Mouse (Mus musculus): Measurements from ENCODE around the gene Fdxr. TPM values are rescaled to one million over a fixed set of nuclear protein-coding genes. Genes with fewer than 3 reads are reported as not detected.

The Fdxr gene
- polyA plus RNA-seq, 1 experiment from 2014 or later, result 18.1 TPM

Small RNA genes lying within 50 kb of the gene (microRNA-seq; reads per million reads assigned to microRNA genes)
- not detected for gene Gm25837

Other genes with a start within 250 kb of the Fdxr start
- gene Cd300ld5, start 239.3 kb downstream of the Fdxr start, polyA plus RNA-seq (2015; fragmentation: Nextera tagmentation; extraction: Ambion mirVana), result not detected in 2 replicates
- not detected in 2 replicates for gene Cd300ld3, start 228.6 kb downstream of the Fdxr start, polyA plus RNA-seq (2015; fragmentation: Nextera tagmentation; extraction: Ambion mirVana)
- gene Cd300e, start 214.9 kb downstream of the Fdxr start, polyA plus RNA-seq (2015; fragmentation: Nextera tagmentation; extraction: Ambion mirVana), result not detected in 2 replicates
- gene Rab37, start 185.6 kb downstream of the Fdxr start, polyA plus RNA-seq (2015; fragmentation: Nextera tagmentation; extraction: Ambion mirVana), result 0.99 and 1.4 TPM in 2 replicates
- gene Cd300lf, start 143.1 kb downstream of the Fdxr start, polyA plus RNA-seq (2015; fragmentation: Nextera tagmentation; extraction: Ambion mirVana), result 0.12 and 0.27 TPM in 2 replicates
- gene Slc9a3r1, start 113.7 kb downstream of the Fdxr start, polyA plus RNA-seq (2015; fragmentation: Nextera tagmentation; extraction: Ambion mirVana), result 42.2 and 55.2 TPM in 2 replicates
- 11.2 and 12.1 TPM in 2 replicates for gene Tmem104, start 89.6 kb downstream of the Fdxr start, polyA plus RNA-seq (2015; fragmentation: Nextera tagmentation; extraction: Ambion mirVana)
- 21.5 and 22.0 TPM in 2 replicates for gene Nat9, start 89.2 kb downstream of the Fdxr start, polyA plus RNA-seq (2015; fragmentation: Nextera tagmentation; extraction: Ambion mirVana)
- 0.22 TPM in 2 replicates for gene Grin2c, start 9.8 kb downstream of the Fdxr start, polyA plus RNA-seq (2015; fragmentation: Nextera tagmentation; extraction: Ambion mirVana)
- gene Fads6, start 20.6 kb upstream of the Fdxr start, polyA plus RNA-seq (2015; fragmentation: Nextera tagmentation; extraction: Ambion mirVana), result 0.73 and 0.79 TPM in 2 replicates
- not detected in 2 replicates for gene Otop2, start 30.1 kb upstream of the Fdxr start, polyA plus RNA-seq (2015; fragmentation: Nextera tagmentation; extraction: Ambion mirVana)
- 0.06 and 0.14 TPM in 2 replicates for gene Ush1g, start 45.0 kb upstream of the Fdxr start, polyA plus RNA-seq (2015; fragmentation: Nextera tagmentation; extraction: Ambion mirVana)
- 1.00 and 1.1 TPM in 2 replicates for gene Otop3, start 57.7 kb upstream of the Fdxr start, polyA plus RNA-seq (2015; fragmentation: Nextera tagmentation; extraction: Ambion mirVana)
- gene Hid1, start 90.7 kb upstream of the Fdxr start, polyA plus RNA-seq (2015; fragmentation: Nextera tagmentation; extraction: Ambion mirVana), result 41.8 and 42.9 TPM in 2 replicates
- gene Cdr2l, start 104.9 kb upstream of the Fdxr start, polyA plus RNA-seq (2015; fragmentation: Nextera tagmentation; extraction: Ambion mirVana), result 22.4 and 23.2 TPM in 2 replicates
- 196 and 205 TPM in 2 replicates for gene Mrpl58, start 126.7 kb upstream of the Fdxr start, polyA plus RNA-seq (2015; fragmentation: Nextera tagmentation; extraction: Ambion mirVana)
- gene Atp5h, start 142.9 kb upstream of the Fdxr start, polyA plus RNA-seq (2015; fragmentation: Nextera tagmentation; extraction: Ambion mirVana), result 945 and 956 TPM in 2 replicates
- gene Kctd2, start 143.1 kb upstream of the Fdxr start, polyA plus RNA-seq (2015; fragmentation: Nextera tagmentation; extraction: Ambion mirVana), result 17.7 and 22.2 TPM in 2 replicates
- not detected in 2 replicates for gene Trim80, start 163.5 kb upstream of the Fdxr start, polyA plus RNA-seq (2015; fragmentation: Nextera tagmentation; extraction: Ambion mirVana)
- 0.19 TPM in 1 of 2 replicates, not detected in the other for gene Slc16a5, start 185.4 kb upstream of the Fdxr start, polyA plus RNA-seq (2015; fragmentation: Nextera tagmentation; extraction: Ambion mirVana)
- gene Armc7, start 198.6 kb upstream of the Fdxr start, polyA plus RNA-seq (2015; fragmentation: Nextera tagmentation; extraction: Ambion mirVana), result 16.9 and 18.0 TPM in 2 replicates
- gene Nt5c, start 214.8 kb upstream of the Fdxr start, polyA plus RNA-seq (2015; fragmentation: Nextera tagmentation; extraction: Ambion mirVana), result 104 and 105 TPM in 2 replicates
- gene Jpt1, start 237.3 kb upstream of the Fdxr start, polyA plus RNA-seq (2015; fragmentation: Nextera tagmentation; extraction: Ambion mirVana), result 1,452 and 1,454 TPM in 2 replicates

Measured in hindbrain, embryonic 13.5 days (tissue).